Mouse (Mus musculus): ENCODE data around the gene Evx1. TPM values are rescaled to one million over a fixed set of nuclear protein-coding genes. Genes with fewer than 3 reads are reported as not detected.

The Evx1 gene
- 0.89 and 1.4 TPM in 2 replicates for polyA plus RNA-seq (2015; fragmentation: Nextera tagmentation; extraction: Ambion mirVana)

DNA sequence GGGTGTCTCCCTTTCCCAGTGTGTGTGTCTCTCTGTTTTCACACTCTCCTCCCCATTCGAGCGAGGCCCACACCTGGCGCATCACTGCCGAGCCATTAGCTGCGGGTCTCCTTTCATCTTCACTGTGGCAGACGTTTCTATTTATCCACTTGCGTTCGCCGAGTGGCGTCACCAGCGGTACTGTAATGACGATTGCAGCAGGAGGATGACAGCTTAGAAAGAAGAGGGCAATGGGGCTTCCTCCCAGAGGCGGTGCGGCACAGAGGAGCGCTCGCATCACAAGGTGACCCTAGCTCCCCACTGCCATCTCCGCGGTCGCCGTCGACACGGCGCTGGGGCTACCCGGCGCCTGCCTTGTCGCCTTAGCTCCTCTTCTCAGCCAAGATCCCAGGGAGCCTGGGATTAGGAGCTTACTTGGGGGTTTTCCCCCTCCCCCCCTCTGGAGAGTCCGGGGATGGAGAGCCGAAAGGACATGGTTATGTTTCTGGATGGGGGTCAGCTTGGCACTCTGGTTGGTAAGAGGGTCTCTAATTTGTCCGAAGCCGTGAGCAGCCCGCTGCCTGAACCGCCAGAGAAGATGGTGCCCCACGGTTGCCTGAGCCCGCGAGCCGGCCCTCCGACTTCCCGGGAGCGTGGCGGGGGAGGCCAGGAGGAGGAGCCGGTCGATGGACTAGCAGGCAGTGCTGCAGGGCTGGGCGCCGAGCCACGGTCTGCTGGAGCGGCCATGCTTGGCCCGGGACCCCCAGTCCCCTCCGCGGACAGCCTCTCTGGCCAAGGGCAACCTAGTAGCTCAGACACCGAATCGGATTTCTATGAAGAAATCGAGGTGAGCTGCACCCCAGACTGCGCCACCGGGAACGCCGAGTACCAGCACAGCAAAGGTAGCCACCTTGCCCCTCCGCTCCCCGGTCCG lies at the start of gene Evx1:
Evx1 (plus strand) TSS at position 108 of the 913 bp plus-strand sequence.
- peak within 1 kb of the TSS; percentile 63 for H3K9ac ChIP-seq
- peak within 1 kb of the TSS; percentile 49; the same call in 1 of the 2 replicates for H3K27ac ChIP-seq
- peaks cover 97% of the 10 kb centered on the region for H3K27me3 ChIP-seq
- ATAC-seq (ENCODE audit: low FRiP score, low read depth), result peak; percentile 34; the same call in 1 of the 2 replicates
- H3K4me3 ChIP-seq, result peak within 1 kb of the TSS; percentile 47
- H3K9me3 ChIP-seq, result no peaks in the 10 kb centered on the region
- peak within 1 kb of the TSS; percentile 72 for H3K4me2 ChIP-seq (replicated peaks)
- peaks cover 51% of the 10 kb centered on the region for H3K4me1 ChIP-seq
- no peaks in the 10 kb centered on the region for H3K36me3 ChIP-seq
- under 1% methylated on average over 59 of the region's 59 CpGs for WGBS

GRCm38 (mm10) chr6:52264106-52264790 lies 49.0 kb upstream of the Evx1 start:
- Histone ChIP-seq H3K9me3 (no peaks in the 10 kb centered on the region), H3K9ac (peak overlapping the region; percentile 100), H3K27me3 (peaks cover 37% of the 10 kb centered on the region), H3K27ac (peak overlapping the region; percentile 97), H3K4me1 (peaks cover 46% of the 10 kb centered on the region), H3K4me3 (peak overlapping the region; percentile 95), H3K4me2 (replicated peaks) (peak overlapping the region; percentile 69), H3K36me3 (no peaks in the 10 kb centered on the region)
- no peak for ATAC-seq (ENCODE audit: low FRiP score, low read depth)
- 7% methylated on average over 5 of the region's 5 CpGs for WGBS

- ATAC-seq (ENCODE audit: low FRiP score, low read depth), result no peak
- Histone ChIP-seq H3K9ac (peak overlapping the region; percentile 100), H3K4me3 (peak overlapping the region; percentile 95), H3K9me3 (no peaks in the 10 kb centered on the region), H3K4me1 (peaks cover 50% of the 10 kb centered on the region), H3K36me3 (no peaks in the 10 kb centered on the region), H3K27me3 (peaks cover 49% of the 10 kb centered on the region), H3K27ac (peak overlapping the region; percentile 97), H3K4me2 (replicated peaks) (peak overlapping the region; percentile 69)
- WGBS, result 1% methylated on average over 18 of the region's 18 CpGs
These were observed 47.9 kb upstream of the Evx1 start for GRCm38 (mm10) chr6:52265306-52265912.

GRCm38 (mm10) chr6:52265913-52266665 lies 47.2 kb upstream of the Evx1 start:
- peak overlapping the region; percentile 100 for H3K9ac ChIP-seq
- H3K27ac ChIP-seq, result peak overlapping the region; percentile 97
- no peaks in the 10 kb centered on the region for H3K9me3 ChIP-seq
- peaks cover 56% of the 10 kb centered on the region for H3K4me1 ChIP-seq
- H3K36me3 ChIP-seq, result no peaks in the 10 kb centered on the region
- H3K4me2 ChIP-seq (replicated peaks), result peak overlapping the region; percentile 69
- peaks cover 54% of the 10 kb centered on the region for H3K27me3 ChIP-seq
- peak overlapping the region; percentile 95 for H3K4me3 ChIP-seq
- WGBS, result 2% methylated on average over 19 of the region's 19 CpGs
- ATAC-seq (ENCODE audit: low FRiP score, low read depth), result 0 out of 2 replicates have a peak, but pooled peaks have one; percentile 2

DNA sequence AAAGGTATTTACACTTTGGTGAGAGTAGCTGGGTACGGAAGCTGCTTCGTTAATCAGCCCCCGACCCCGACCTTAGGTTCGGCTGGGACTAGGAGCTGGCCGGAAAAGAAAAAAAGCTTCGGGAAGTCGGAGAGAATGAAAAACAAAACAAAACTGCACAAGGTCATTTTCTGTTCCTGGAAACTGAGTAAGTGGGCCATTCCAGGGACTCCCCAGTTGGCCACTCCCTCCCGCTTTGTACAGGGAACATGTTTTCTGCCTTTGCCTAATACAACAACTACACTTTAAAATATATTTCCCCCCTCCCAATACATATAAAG lies 46.7 kb upstream of the Evx1 start:
- Histone ChIP-seq H3K9ac (peak overlapping the region; percentile 100), H3K4me2 (replicated peaks) (peak overlapping the region; percentile 69), H3K27ac (peak overlapping the region; percentile 97), H3K4me3 (peak overlapping the region; percentile 95), H3K9me3 (no peaks in the 10 kb centered on the region), H3K4me1 (peaks cover 55% of the 10 kb centered on the region), H3K36me3 (no peaks in the 10 kb centered on the region), H3K27me3 (peaks cover 56% of the 10 kb centered on the region)
- no peak for ATAC-seq (ENCODE audit: low FRiP score, low read depth)
- WGBS, result 3% methylated on average over 9 of the region's 9 CpGs

- H3K4me3 ChIP-seq, result peak overlapping the region; percentile 95; the same call in 1 of the 2 replicates
- ATAC-seq (ENCODE audit: low FRiP score, low read depth), result no peak
- H3K4me2 ChIP-seq (replicated peaks), result peak overlapping the region; percentile 69
- no peaks in the 10 kb centered on the region for H3K9me3 ChIP-seq
- no peaks in the 10 kb centered on the region for H3K36me3 ChIP-seq
- 25% methylated on average over 5 of the region's 5 CpGs for WGBS
- peaks cover 54% of the 10 kb centered on the region for H3K27me3 ChIP-seq
- H3K4me1 ChIP-seq, result peaks cover 49% of the 10 kb centered on the region
- H3K9ac ChIP-seq, result peak overlapping the region; percentile 100; the same call in 1 of the 2 replicates
- H3K27ac ChIP-seq, result no peak overlapping the region
These were observed 46.1 kb upstream of the Evx1 start for GRCm38 (mm10) chr6:52267221-52267620.

GRCm38 (mm10) chr6:52267691-52268090 lies 45.6 kb upstream of the Evx1 start:
- WGBS, result 5% methylated on average over 3 of the region's 3 CpGs
- Histone ChIP-seq H3K4me1 (peaks cover 46% of the 10 kb centered on the region), H3K4me3 (peak overlapping the region; percentile 16), H3K4me2 (replicated peaks) (peak overlapping the region; percentile 52), H3K27me3 (peaks cover 57% of the 10 kb centered on the region), H3K27ac (peak overlapping the region; percentile 15; the same call in 1 of the 2 replicates), H3K36me3 (no peaks in the 10 kb centered on the region), H3K9me3 (no peaks in the 10 kb centered on the region), H3K9ac (peak overlapping the region; percentile 48; the same call in 1 of the 2 replicates)
- no peak for ATAC-seq (ENCODE audit: low FRiP score, low read depth)

- 20% methylated on average over 7 of the region's 7 CpGs for WGBS
- peak overlapping the region; percentile 48; the same call in 1 of the 2 replicates for H3K9ac ChIP-seq
- no peak for ATAC-seq (ENCODE audit: low FRiP score, low read depth)
These were observed 45.0 kb upstream of the Evx1 start for GRCm38 (mm10) chr6:52268341-52268740.

GRCm38 (mm10) chr6:52268756-52269155 lies 44.5 kb upstream of the Evx1 start:
- 22% methylated on average over 3 of the region's 3 CpGs for WGBS
- ATAC-seq (ENCODE audit: low FRiP score, low read depth), result no peak
- peak overlapping the region; percentile 52 for H3K4me2 ChIP-seq (replicated peaks)

More at GRCm38 (mm10) chr6:52268341-52268740, 45.0 kb upstream of the Evx1 start:
- Histone ChIP-seq H3K27me3 (peaks cover 62% of the 10 kb centered on the region), H3K36me3 (no peaks in the 10 kb centered on the region), H3K4me1 (peaks cover 52% of the 10 kb centered on the region), H3K27ac (no peak overlapping the region), H3K4me3 (peak overlapping the region; percentile 16), H3K9me3 (no peaks in the 10 kb centered on the region), H3K4me2 (replicated peaks) (peak overlapping the region; percentile 52)

DNA sequence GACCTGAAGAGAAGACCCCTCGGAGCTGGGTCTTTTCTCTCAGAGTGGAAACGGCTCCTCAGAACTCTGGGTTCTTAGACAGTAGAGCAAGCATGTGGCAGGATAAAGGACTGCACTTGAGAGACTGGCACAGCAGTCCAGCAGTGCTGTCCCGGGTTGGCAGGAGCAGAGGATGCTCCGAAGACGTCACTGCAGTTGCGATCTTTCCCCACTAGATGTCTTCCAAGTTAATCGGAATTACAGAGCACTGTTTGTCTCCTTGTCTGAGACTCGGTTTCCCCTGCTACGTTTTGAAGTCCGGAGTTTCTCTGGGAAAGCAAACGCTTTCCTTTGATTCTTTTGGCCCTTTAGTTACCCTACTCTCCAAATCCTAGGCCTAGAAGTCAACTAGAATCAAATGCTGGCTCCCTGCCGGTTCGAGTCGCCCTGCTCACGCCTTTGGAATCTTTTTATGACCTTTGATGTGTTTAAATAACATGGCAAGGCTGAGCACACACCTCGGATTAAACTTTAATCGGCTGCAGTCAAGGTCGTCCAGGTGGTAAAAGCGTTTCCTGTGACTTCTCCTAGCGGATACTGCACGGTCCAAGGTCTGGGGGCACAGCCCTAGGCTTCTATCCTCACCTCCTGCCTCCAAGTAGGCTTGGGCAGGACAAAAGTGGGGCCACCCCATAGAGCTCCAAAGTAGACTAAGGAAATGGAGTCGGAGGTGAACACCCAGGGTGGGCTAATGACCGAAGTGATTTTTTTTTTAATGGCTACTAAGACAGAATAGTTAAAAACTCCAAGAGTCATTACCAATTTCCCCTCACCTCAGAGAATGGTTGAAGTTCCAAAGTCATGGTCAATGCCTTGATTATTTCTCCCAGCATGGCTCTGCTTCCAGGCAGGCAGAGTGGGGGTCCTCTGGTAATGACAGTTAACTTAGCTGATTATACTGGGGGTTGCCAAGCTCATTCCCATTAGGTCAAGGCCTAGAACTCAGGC lies 42.5 kb upstream of the Evx1 start:
- no peak overlapping the region for H3K4me3 ChIP-seq
- no peak overlapping the region for H3K9ac ChIP-seq
- peaks cover 78% of the 10 kb centered on the region for H3K27me3 ChIP-seq
- H3K4me1 ChIP-seq, result peaks cover 67% of the 10 kb centered on the region
- H3K9me3 ChIP-seq, result no peaks in the 10 kb centered on the region
- WGBS, result 4% methylated on average over 23 of the region's 23 CpGs
- peak; percentile 10; the same call in 1 of the 2 replicates for ATAC-seq (ENCODE audit: low FRiP score, low read depth)
- H3K27ac ChIP-seq, result no peak overlapping the region
- H3K4me2 ChIP-seq (replicated peaks), result peak overlapping the region; percentile 45
- H3K36me3 ChIP-seq, result no peaks in the 10 kb centered on the region

More at GRCm38 (mm10) chr6:52268756-52269155, 44.5 kb upstream of the Evx1 start:
- 0 out of 2 replicates have a peak overlapping the region, but pooled peaks have one; percentile 48 for H3K9ac ChIP-seq
- peaks cover 56% of the 10 kb centered on the region for H3K4me1 ChIP-seq
- H3K9me3 ChIP-seq, result no peaks in the 10 kb centered on the region
- H3K27ac ChIP-seq, result no peak overlapping the region
- no peak overlapping the region for H3K4me3 ChIP-seq
- H3K27me3 ChIP-seq, result peaks cover 66% of the 10 kb centered on the region
- H3K36me3 ChIP-seq, result no peaks in the 10 kb centered on the region

All from limb, embryonic 13.5 days (tissue).